Mouse (Mus musculus) intestine, postnatal 0 days (tissue): ENCODE results near the gene Gm10203. TPM values are rescaled to one million over a fixed set of nuclear protein-coding genes. Genes with fewer than 3 reads are reported as not detected.
"Not testable (repeated sequence)": the region's sequence is repeated elsewhere in the genome, so short reads cannot be mapped to it uniquely, and the experiment has no call there.

Experiments used
- ATAC-seq: fragments of 200-750 bp; cut with Nextera tagmentation; 2 replicates; pipeline ENCODE4 v1.8.0; 2017; ENCODE audit warnings: mild to moderate bottlenecking, moderate TSS enrichment, moderate library complexity
- H3K27ac ChIP-seq: fragments of 300-500 bp; sonication (generic); 2 replicates; pipeline ENCODE4 v1.5.1; 2014; ENCODE audit warnings: mild to moderate bottlenecking, low read depth, low read length, moderate library complexity
- H3K27me3 ChIP-seq: fragments of 300-500 bp; sonication (generic); replicated peaks from 2 replicates; pipeline ENCODE4 v1.6.1; 2014; ENCODE audit warnings: low read length, mixed read lengths; ENCODE audit not compliant: control insufficient read depth, insufficient read depth
- H3K36me3 ChIP-seq: fragments of 300-500 bp; sonication (generic); 2 replicates; pipeline ENCODE4 v1.6.1; 2014; ENCODE audit warnings: mild to moderate bottlenecking, moderate library complexity; ENCODE audit not compliant: control insufficient read depth, insufficient read depth
- H3K4me1 ChIP-seq: fragments of 300-500 bp; sonication (generic); replicated peaks from 2 replicates; pipeline ENCODE4 v1.6.1; 2014; ENCODE audit warnings: antibody characterized with exemption, low read length, mixed read lengths; ENCODE audit not compliant: control insufficient read depth, insufficient read depth
- H3K4me2 ChIP-seq: fragments of 300-500 bp; sonication (generic); replicated peaks from 2 replicates; pipeline ENCODE4 v1.6.1; 2014; ENCODE audit warnings: low read depth, mild to moderate bottlenecking, moderate library complexity
- H3K4me3 ChIP-seq: fragments of 300-500 bp; sonication (generic); 2 replicates; pipeline ENCODE4 v1.5.1; 2014; ENCODE audit warnings: low read depth, low read length
- H3K9ac ChIP-seq: fragments of 300-500 bp; sonication (generic); 2 replicates; pipeline ENCODE4 v1.6.1; 2014; ENCODE audit warnings: mild to moderate bottlenecking, low read depth, low read length
- H3K9me3 ChIP-seq: fragments of 300-500 bp; sonication (generic); 2 replicates; pipeline ENCODE4 v1.6.1; 2016; ENCODE audit warnings: mixed run types; ENCODE audit not compliant: control insufficient read depth
- CTCF ChIP-seq: sonication (generic); IDR thresholded peaks from 2 replicates; pipeline ENCODE4 v1.5.1; 2016; ENCODE audit warnings: low read depth, mild to moderate bottlenecking, control low read depth, antibody characterized with exemption, moderate library complexity
- WGBS: fragments of 180-500 bp; shearing (Covaris S2); extraction: QIAGEN DNeasy Blood & Tissue Kit; methylation state at CpG from one replicate; pipeline ENCODE4 v1.1.7; 2014; 5-methylcytosine and 5-hydroxymethylcytosine counted together
- polyA plus RNA-seq: library from polyadenylated mRNA; unstranded; fragments of >200 nt; fragmentation: Nextera tagmentation; extraction: Ambion mirVana; gene quantifications from 2 replicates; pipeline ENCODE4 v1.2.1, GENCODE M21; 2015

The Gm10203 gene
- polyA plus RNA-seq, 1 experiment from 2014 or later = not detected

DNA sequence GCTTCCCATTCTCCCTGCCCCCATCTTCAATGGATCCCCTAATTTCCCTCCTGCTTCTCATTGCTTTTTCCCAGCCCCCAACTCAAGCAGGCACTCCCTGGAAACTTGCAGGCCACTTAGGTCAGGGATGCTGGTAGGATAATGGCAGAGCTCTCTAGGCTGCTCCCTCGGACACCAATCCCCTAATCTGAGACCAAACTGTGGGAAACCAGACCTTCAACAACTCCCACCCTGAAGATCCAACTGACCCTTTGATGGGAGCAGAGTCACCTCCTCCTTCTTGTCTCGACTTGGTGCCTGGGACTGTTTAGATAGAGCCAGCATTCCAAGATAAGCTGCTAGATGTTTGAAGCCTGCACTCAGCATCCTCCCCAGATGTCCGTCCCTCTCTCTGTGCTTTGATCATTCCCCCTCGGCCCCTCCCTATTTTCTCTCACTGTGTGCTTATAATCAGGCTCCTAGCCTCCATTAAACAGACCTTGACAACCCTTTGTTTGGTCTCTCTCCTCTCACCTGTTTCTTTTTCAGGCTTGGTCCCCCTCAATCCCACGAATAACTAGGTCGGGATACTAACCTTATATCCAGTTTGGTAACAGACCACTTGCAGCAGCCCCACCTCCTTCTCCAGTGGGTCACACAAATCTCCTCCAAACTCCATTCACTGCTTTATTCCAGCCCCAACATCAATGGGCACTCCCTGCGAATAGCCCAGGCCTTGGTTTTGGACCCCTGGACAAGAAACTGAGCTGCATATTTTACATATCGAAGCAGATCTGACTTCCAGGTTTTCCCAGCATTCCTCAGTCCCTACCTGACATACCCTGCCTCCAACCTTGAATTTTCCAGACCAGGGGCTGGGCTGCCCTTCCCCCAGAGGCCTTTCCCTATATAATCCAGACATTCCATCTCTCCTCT lies 24.4 kb downstream of the Gm10203 start:
- WGBS = 18% methylated on average over 8 of the region's 8 CpGs
- H3K9me3 ChIP-seq = no peaks in the 10 kb centered on the region
- H3K4me2 ChIP-seq = no peak overlapping the region; the same call in 1 of the 2 replicates
- no peak overlapping the region for H3K27ac ChIP-seq
- H3K27me3 ChIP-seq = no peaks in the 10 kb centered on the region
- H3K4me1 ChIP-seq = no peaks in the 10 kb centered on the region
- peaks cover 7% of the 10 kb centered on the region; the same call in 1 of the 2 replicates for H3K36me3 ChIP-seq
- TF ChIP-seq CTCF = no peak
- no peak overlapping the region for H3K4me3 ChIP-seq
- H3K9ac ChIP-seq = no peak overlapping the region
- ATAC-seq = 0 out of 2 replicates have a peak, but pooled peaks have one; percentile 17

GRCm38 (mm10) chr6:149155031-149155841 lies 25.3 kb downstream of the Gm10203 start:
- H3K4me3 ChIP-seq = no peak overlapping the region
- peak; percentile 44; the same call in 1 of the 2 replicates for ATAC-seq

GRCm38 (mm10) chr6:149167038-149167437 lies 37.1 kb downstream of the Gm10203 start:
- H3K4me2 ChIP-seq, H3K9me3 ChIP-seq, H3K27ac ChIP-seq, H3K27me3 ChIP-seq, H3K4me3 ChIP-seq, H3K9ac ChIP-seq, H3K4me1 ChIP-seq, ATAC-seq: not testable (repeated sequence)
- WGBS = 49% methylated on average over 3 of the region's 4 CpGs
- peaks cover 19% of the 10 kb centered on the region for H3K36me3 ChIP-seq

More at GRCm38 (mm10) chr6:149155031-149155841, 25.3 kb downstream of the Gm10203 start:
- H3K4me1 ChIP-seq = no peaks in the 10 kb centered on the region
- H3K9me3 ChIP-seq = no peaks in the 10 kb centered on the region
- no peaks in the 10 kb centered on the region for H3K27me3 ChIP-seq
- 23% methylated on average over 3 of the region's 3 CpGs for WGBS
- no peak for TF ChIP-seq CTCF
- no peak overlapping the region for H3K4me2 ChIP-seq
- H3K27ac ChIP-seq = no peak overlapping the region
- no peak overlapping the region for H3K9ac ChIP-seq
- H3K36me3 ChIP-seq = peaks cover 7% of the 10 kb centered on the region; the same call in 1 of the 2 replicates

DNA sequence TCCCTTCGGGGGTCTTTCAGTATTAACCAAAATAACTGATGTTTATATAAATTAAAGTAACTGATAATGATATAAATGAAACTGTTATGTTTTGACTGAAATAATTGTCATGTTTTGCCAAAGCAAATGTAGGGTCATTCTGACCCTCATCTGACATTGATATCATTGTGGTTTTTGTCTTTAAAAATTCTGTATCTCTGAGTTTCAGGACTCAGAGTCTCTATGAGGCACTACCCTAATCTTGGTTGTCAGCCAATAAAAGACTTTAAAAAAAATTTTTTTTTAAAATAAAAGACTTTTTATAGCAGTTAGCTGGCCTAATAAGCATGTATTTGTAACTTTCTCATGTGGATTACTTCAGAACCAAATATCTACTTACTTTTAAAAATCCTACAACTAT lies 37.7 kb downstream of the Gm10203 start:
- Histone ChIP-seq H3K27ac (no peak overlapping the region), H3K4me1 (no peaks in the 10 kb centered on the region), H3K4me2 (no peak overlapping the region), H3K9ac (no peak overlapping the region), H3K9me3 (no peaks in the 10 kb centered on the region), H3K4me3 (no peak overlapping the region), H3K36me3 (peaks cover 19% of the 10 kb centered on the region), H3K27me3 (no peaks in the 10 kb centered on the region)
- WGBS = 95% methylated on average over 1 of the region's 1 CpGs
- no peak for ATAC-seq
- no peak for TF ChIP-seq CTCF

GRCm38 (mm10) chr6:149168436-149168835 lies 38.5 kb downstream of the Gm10203 start:
- TF ChIP-seq CTCF = no peak
- ATAC-seq = no peak
- Histone ChIP-seq H3K9me3 (no peaks in the 10 kb centered on the region), H3K27ac (no peak overlapping the region), H3K27me3 (no peaks in the 10 kb centered on the region), H3K4me2 (no peak overlapping the region), H3K4me1 (no peaks in the 10 kb centered on the region), H3K9ac (no peak overlapping the region), H3K4me3 (no peak overlapping the region), H3K36me3 (peaks cover 19% of the 10 kb centered on the region)
- 94% methylated on average over 2 of the region's 2 CpGs for WGBS

DNA sequence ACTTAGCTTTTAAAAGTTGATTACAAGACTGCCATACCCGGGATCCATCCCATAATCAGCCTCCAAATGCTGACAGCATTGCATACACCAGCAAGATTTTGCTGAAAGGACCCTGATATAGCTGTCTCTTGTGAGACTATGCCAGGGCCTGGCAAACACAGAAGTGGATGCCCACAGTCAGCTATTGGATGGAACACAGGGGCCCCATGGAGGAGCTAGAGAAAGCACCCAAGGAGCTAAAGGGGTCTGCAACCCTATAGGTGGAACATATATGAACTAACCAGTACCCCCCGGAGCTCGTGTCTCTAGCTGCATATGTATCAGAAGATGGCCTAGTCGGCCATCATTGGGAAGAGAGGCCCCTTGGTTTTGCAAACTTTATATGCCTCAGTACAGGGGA lies 40.0 kb downstream of the Gm10203 start:
- not testable (repeated sequence) for ATAC-seq, H3K27ac ChIP-seq, H3K4me2 ChIP-seq, H3K4me3 ChIP-seq, H3K9me3 ChIP-seq, H3K27me3 ChIP-seq, H3K9ac ChIP-seq, H3K4me1 ChIP-seq
- H3K36me3 ChIP-seq = peaks cover 16% of the 10 kb centered on the region
- 96% methylated on average over 4 of the region's 4 CpGs for WGBS
